Mouse (Mus musculus) mammary gland, adult 2 months (tissue): ENCODE results near the gene Pphln1. TPM values are rescaled to one million over a fixed set of nuclear protein-coding genes. Genes with fewer than 3 reads are reported as not detected.

Experiments
- polyA plus RNA-seq: library from polyadenylated mRNA; depleted of rRNA; stranded (reverse); fragments of >200 nt; gene quantifications from 2 replicates; pipeline ENCODE4 v1.2.3, GENCODE M21; 2012; ENCODE audit warnings: low replicate concordance; rRNA removed

Gene Pphln1
- 5.2 and 8.3 TPM in 2 replicates for polyA plus RNA-seq

DNA sequence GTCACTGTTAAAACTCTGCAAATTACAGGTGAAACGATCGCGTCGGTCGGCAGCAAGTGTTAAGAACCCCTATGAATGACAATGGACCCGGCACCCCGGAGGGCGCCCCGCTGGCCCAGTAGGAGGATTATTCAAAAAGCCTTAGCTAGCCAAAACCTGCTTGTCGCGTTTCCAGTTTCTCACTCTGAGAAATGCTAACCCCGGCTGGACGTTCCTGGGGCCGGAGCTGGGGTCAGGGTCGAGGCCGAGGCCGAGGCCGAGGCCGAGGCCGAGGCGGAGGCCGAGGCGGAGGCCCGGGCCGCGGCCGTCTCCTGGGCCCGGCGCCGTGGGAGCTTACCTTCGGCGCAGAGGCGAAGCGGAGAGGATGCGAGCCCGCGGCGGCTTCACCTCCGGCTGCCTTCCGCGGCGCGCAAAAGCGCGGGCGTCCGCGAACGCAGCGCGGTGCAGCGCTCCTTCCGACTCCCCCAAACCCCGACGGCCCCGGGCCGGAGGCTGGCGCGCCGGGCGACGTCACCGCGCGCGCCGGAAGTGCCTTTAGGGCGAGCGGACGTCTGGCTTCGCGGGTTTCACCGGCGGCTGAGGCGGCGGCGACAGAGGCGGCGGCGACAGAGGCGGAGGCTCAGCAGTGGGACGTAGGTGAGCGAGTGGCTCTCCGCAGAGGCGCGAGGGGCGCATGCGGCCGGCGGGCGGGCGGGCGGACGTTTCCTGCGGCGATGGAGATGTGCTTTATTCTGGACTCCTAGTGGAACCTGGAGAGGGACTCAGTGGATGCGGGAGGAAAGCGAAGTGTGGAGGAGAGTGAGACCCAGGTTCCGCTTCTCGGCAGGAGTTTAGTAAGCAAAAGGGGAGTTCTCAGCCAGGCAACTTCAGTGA, at the start of gene Pphln1, which contains the start of gene Zcrb1:
Pphln1 (plus strand) TSS at position 525 of the 873 bp plus-strand sequence.
Zcrb1 (minus strand) TSS at position 509 of the 873 bp plus-strand sequence.

Other genes with a start within 250 kb of the Pphln1 start
- 1.7 and 2.9 TPM in 2 replicates for gene Gxylt1, start 123.2 kb upstream of the Pphln1 start, polyA plus RNA-seq
- 23.8 and 24.4 TPM in 2 replicates for gene Yaf2, start 61.4 kb upstream of the Pphln1 start, polyA plus RNA-seq
- 19.9 and 24.4 TPM in 2 replicates for gene Zcrb1, start within 50 bp of the Pphln1 start, polyA plus RNA-seq
- gene Prickle1, start 197.5 kb downstream of the Pphln1 start, polyA plus RNA-seq: 5.4 and 6.7 TPM in 2 replicates